Mouse (Mus musculus): Measurements from ENCODE around the gene Stxbp6.

Stxbp6 gene

GRCm38 (mm10) chr12:44918929-44919328, 155.6 kb downstream of the Stxbp6 start:
- DNase-seq (ENCODE audit: low spot score in 2 of 2): no peak

- DNase-seq (ENCODE audit: low spot score in 2 of 2): no peak
Measured at GRCm38 (mm10) chr12:44913854-44914253, 160.7 kb downstream of the Stxbp6 start.

GRCm38 (mm10) chr12:44908028-44908702, 166.3 kb downstream of the Stxbp6 start:
- no peak for DNase-seq (ENCODE audit: low spot score in 2 of 2)

GRCm38 (mm10) chr12:44906001-44906400, 168.5 kb downstream of the Stxbp6 start:
- DNase-seq (ENCODE audit: low spot score in 2 of 2): no peak

DNA sequence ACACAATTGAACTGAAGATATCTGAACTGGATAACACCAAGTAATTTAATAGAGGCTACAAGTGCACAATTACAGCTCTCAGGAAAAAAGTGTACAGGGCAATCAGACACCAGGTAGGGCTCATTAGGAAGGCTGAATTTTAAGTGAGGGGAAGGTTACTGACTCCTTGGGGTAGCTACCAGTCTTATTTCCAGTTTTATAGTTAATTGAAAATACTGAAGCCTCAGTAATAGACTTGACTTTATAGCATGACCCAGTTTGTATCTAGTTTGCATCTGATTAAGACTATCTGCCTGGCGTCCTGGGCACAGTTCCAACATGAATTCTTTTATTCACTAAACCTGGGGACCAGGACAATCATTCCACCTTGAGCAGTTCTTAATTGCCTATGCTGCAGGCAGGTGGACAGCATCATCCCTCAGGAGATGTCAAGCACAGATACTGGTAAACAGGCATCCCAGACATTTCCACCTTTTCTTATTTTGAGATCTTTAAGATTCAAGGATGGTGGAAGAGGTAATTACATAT, 171.2 kb downstream of the Stxbp6 start:
- no peak for DNase-seq (ENCODE audit: low spot score in 2 of 2)

DNA sequence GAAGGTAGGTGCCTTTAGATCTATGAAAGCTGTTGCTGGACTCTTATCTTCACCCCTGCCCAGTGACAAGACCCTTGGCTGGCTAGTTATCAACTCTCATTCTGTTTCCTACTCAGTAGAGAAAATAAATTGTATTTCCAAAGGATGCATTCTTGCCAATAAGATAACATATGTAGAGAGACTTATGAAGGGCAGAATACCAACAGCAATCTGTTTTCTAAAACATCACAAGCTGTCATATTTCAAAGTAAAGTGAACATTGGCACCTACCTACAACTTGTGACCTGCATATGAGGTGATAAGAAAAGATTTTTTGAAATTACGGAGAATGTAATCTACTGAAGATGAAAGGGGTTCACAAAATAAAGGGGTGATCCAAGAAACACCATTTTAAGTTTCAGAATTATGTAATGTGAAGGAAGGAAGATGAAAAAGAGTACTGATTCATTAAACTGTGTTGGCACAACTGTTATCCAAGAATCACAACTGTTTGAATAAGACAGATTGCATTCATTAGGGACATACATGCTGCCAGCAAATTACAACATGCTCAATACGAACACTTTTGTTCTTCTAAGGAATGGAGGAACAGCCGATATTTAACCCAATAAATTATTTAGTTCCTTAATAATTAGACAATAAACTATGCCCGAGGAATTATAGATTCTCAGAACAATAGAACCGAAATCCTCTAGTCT, 175.2 kb downstream of the Stxbp6 start:
- no peak for DNase-seq (ENCODE audit: low spot score in 2 of 2)

DNA sequence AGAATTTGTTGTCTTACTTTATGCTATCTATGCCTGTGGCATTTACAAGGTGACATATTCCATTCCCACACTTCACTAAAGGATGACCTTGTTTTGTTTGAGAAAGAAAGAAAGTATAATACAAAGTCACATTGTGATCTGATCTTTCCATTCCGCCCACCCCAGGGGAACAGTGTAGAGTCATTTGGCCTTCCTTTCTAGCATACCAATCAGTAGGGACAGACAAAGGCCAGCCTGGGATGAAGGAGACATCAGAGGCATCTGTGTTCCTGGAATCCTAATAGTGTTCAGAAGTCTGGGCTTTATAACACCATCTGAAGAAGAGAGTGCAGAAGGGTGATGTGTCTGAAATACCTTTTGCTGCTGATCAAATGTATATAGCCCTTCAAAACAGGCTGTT, 178.0 kb downstream of the Stxbp6 start:
- DNase-seq (ENCODE audit: low spot score in 2 of 2): no peak

DNA sequence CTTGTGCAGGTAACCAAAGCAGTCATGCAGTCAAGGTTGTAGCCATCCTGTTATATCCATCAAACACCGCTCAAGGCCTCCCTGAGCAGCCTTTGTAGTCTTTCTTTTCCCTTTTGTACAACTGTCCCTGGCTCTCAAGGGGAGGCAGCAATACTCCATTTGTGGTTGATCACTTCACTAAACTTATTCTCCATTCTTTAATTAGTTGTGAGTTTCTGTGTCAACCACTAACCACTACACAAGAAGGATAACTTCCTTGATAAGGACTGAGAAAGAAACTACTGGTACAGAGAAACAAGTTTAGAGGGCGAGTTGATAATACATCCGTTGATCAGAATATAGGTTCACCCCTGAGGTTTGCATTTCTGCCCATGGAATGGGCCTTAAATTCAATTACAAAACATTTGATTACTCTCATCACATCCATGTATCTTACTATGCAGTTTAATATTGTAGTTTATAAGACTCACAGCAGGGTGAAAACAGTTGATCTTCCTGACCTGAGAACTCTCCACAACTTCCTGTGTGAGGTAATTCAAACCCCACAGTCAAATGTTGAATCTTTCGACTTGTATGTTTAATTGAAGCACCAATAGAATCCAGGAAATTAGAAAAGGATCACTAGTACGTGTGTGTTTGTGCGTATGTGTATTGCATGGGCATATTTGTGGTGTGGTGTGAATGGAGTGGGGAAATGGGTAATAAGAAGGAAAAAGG, 184.7 kb downstream of the Stxbp6 start:
- DNase-seq (ENCODE audit: low spot score in 2 of 2): no peak

DNA sequence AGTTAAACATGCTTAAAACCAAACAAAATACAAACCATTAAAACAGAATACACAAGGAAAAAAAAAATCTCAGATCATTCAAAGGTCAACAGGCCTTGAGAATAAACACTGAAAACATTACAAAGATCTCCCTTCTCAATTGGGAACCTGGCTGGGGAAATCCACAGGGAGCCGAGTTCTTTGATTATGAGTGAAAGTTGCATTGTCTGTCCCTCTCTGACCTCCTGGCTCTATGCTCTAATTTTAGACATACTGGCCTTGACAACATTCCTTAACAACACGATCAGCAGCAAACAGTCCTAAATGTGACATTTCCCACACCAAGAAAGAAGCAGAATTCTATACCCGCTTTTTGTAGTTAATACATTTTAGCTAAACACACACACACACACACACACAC, 187.7 kb downstream of the Stxbp6 start:
- no peak for DNase-seq (ENCODE audit: low spot score in 2 of 2)

DNA sequence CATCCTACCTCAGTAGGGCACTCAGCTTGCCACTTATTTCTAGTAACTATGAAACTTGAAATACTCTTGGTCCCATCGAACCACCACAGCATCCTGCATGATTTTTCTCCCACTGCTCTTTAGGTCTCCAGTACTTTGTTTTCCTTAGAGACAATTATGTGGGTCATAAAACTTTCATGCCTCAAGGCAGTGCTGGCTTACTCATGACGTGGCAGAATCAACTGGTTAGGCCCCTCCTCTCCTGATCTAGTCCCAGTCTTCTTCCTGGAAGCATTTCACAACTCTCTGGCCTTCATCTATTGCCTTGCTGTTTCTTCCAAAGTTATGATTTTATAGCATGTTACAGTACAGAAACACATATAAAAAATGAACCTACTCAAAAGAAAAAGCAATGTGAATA, 201.8 kb downstream of the Stxbp6 start:
- no peak for DNase-seq (ENCODE audit: low spot score in 2 of 2)

GRCm38 (mm10) chr12:44865442-44865841, 209.1 kb downstream of the Stxbp6 start:
- DNase-seq (ENCODE audit: low spot score in 2 of 2): no peak

GRCm38 (mm10) chr12:44859454-44859853, 215.1 kb downstream of the Stxbp6 start:
- no peak for DNase-seq (ENCODE audit: low spot score in 2 of 2)

- DNase-seq (ENCODE audit: low spot score in 2 of 2): peak in 1 of 2 experiments; percentile 51
Measured at GRCm38 (mm10) chr12:44858110-44858885, 216.2 kb downstream of the Stxbp6 start.

DNA sequence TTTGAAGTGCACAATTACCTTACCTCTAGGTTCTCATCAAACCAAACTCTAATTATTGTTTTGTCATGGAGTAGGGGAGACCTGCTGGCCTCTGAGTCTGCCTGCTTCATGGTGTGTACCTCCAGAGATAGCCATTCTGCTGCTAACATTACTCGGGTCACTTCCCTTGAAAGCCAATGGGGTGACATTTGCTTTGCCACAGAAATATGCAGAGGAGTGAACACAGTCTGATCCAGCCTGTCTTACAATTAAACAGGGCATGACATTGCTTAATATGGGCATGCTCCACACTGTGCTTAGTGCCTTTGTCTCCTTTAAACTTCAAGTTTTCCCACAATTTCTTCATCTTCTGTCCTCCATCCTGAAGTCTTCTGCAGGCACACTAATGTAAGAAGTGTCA, 222.5 kb downstream of the Stxbp6 start:
- DNase-seq (ENCODE audit: low spot score in 2 of 2): no peak

GRCm38 (mm10) chr12:44850516-44850915, 224.0 kb downstream of the Stxbp6 start:
- DNase-seq (ENCODE audit: low spot score in 2 of 2): no peak

- peak; percentile 8 to 34 for DNase-seq (ENCODE audit: low spot score in 2 of 2)
Measured at GRCm38 (mm10) chr12:44848483-44849221, 225.9 kb downstream of the Stxbp6 start.

- no peak for DNase-seq (ENCODE audit: low spot score in 2 of 2)
Measured at GRCm38 (mm10) chr12:44840585-44840984, 233.9 kb downstream of the Stxbp6 start.

- no peak for DNase-seq (ENCODE audit: low spot score in 2 of 2)
Measured at GRCm38 (mm10) chr12:44839594-44840373, 234.7 kb downstream of the Stxbp6 start.

DNA sequence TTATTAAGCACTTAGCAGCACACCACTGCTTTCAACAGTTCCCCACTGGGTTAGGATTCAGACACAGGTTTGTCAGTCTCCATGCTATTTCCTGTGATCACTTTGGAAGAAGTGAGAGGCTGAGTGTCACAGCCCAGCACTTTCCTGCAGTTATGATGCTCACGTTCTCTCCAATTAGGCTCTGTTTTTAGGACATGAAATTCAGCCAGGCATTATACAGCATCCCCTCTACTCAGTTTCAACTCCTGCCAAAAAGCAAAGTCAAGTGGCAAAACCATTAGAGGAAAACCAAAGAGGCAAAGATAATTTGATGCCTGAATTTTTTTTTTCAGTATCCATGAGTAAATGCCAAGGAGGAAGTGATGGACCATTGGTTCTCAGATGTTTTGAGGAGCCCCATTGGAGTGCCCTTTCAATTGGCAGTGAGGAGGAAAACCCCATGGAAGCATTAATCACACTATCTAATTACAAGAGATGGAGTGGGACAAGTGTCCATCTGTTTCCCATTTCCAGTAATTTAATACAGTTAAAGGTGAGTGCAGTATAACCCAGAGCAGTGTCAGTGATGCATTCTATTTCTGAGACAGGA, 238.5 kb downstream of the Stxbp6 start:
- DNase-seq (ENCODE audit: low spot score in 2 of 2): no peak

DNA sequence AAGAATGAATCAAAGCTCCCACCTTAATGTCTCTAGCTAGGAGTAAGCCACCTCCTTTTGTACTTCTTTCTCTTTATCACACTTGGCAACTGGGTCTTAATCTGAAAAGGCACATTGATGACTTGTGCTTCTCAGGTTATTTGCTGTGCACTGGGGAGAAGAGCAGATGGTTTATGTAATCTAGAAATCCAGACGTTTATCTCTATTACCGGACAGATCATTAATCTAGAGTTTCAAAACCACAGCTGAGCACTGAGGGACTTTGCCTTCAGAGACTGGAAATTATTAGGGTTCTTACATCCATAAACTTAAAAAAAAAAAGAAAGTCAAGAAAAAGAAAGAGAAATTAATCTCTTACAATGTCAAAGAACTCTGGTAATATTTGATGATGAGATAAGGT, 262.6 kb downstream of the Stxbp6 start:
- DNase-seq (ENCODE audit: low spot score in 2 of 2): no peak
